Mouse (Mus musculus) embryonic facial prominence, embryonic 11.5 days (tissue): ENCODE data around the gene Padi6. TPM values are rescaled to one million over a fixed set of nuclear protein-coding genes. Genes with fewer than 3 reads are reported as not detected.

Experiments
- ATAC-seq: fragments of 200-750 bp; cut with Nextera tagmentation; replicated peaks from 2 replicates; pipeline ENCODE4 v1.8.0; 2017; ENCODE audit warnings: low read depth; ENCODE audit not compliant: insufficient number of reproducible peaks, low FRiP score, low TSS enrichment
- DNase-seq: peaks from one replicate; pipeline ENCODE4 v3.0.0-alpha.2; 2015; ENCODE audit warnings: low spot score
- H3K27ac ChIP-seq: fragments of 300-500 bp; sonication (generic); replicated peaks from 2 replicates; pipeline ENCODE4 v1.5.1; 2014; ENCODE audit warnings: mild to moderate bottlenecking, low read depth, low read length, control low read depth
- H3K27me3 ChIP-seq: fragments of 300-500 bp; sonication (generic); 2 replicates; pipeline ENCODE4 v1.6.1; 2014; ENCODE audit warnings: mild to moderate bottlenecking, low read length, moderate library complexity, mixed read lengths; ENCODE audit not compliant: control insufficient read depth, insufficient read depth
- H3K36me3 ChIP-seq: fragments of 300-500 bp; sonication (generic); replicated peaks from 2 replicates; pipeline ENCODE4 v1.6.1; 2014; ENCODE audit warnings: low read depth, mild to moderate bottlenecking, low read length, moderate library complexity, mixed read lengths; ENCODE audit not compliant: control insufficient read depth, insufficient read depth
- H3K4me1 ChIP-seq: fragments of 300-500 bp; sonication (generic); 2 replicates; pipeline ENCODE4 v1.6.1; 2014; ENCODE audit warnings: low read length, mixed read lengths; ENCODE audit not compliant: control insufficient read depth, insufficient read depth
- H3K4me2 ChIP-seq: fragments of 300-500 bp; sonication (generic); 2 replicates; pipeline ENCODE4 v1.6.1; 2014; ENCODE audit warnings: low read depth, mild to moderate bottlenecking, control low read depth, low read length, moderate library complexity
- H3K4me3 ChIP-seq: fragments of 300-500 bp; sonication (generic); 2 replicates; pipeline ENCODE4 v1.5.1; 2014; ENCODE audit warnings: low read depth, low read length, control low read depth
- H3K9ac ChIP-seq: fragments of 300-500 bp; sonication (generic); replicated peaks from 2 replicates; pipeline ENCODE4 v1.6.1; 2014; ENCODE audit warnings: mild to moderate bottlenecking, control low read depth, low read length
- H3K9me3 ChIP-seq: fragments of 300-500 bp; sonication (generic); replicated peaks from 2 replicates; pipeline ENCODE4 v1.6.1; 2016; ENCODE audit warnings: mild to moderate bottlenecking, low read length, inconsistent platforms, mixed read lengths; ENCODE audit not compliant: control insufficient read depth
- WGBS: fragments of 180-500 bp; shearing (Covaris S2); extraction: QIAGEN DNeasy Blood & Tissue Kit; methylation state at CpG from one replicate; pipeline ENCODE4 v1.1.7; 2014; 5-methylcytosine and 5-hydroxymethylcytosine counted together
- polyA plus RNA-seq: library from polyadenylated mRNA; unstranded; fragments of >200 nt; fragmentation: Nextera tagmentation; extraction: Ambion mirVana; gene quantifications from 2 replicates; pipeline ENCODE4 v1.2.1, GENCODE M21; 2014

Padi6 gene
- polyA plus RNA-seq, 1 experiment from 2014 or later, result not detected

- no peaks in the 10 kb centered on the region for H3K27me3 ChIP-seq
- H3K4me2 ChIP-seq, result no peak overlapping the region
- no peaks in the 10 kb centered on the region for H3K9me3 ChIP-seq
- 63% methylated on average over 29 of the region's 29 CpGs for WGBS
- H3K27ac ChIP-seq, result no peak overlapping the region
- no peak overlapping the region for H3K4me3 ChIP-seq
- H3K36me3 ChIP-seq, result peaks cover 53% of the 10 kb centered on the region
- H3K4me1 ChIP-seq, result no peaks in the 10 kb centered on the region
- DNase-seq (peak; percentile 85), ATAC-seq (peak; percentile 54)
- no peak overlapping the region for H3K9ac ChIP-seq
Observed at GRCm38 (mm10) chr4:140713480-140714365, 28.7 kb downstream of the Padi6 start.

- H3K9ac ChIP-seq, result no peak overlapping the region
- no peak for DNase-seq
Observed at GRCm38 (mm10) chr4:140711360-140711759, 31.1 kb downstream of the Padi6 start.

GRCm38 (mm10) chr4:140710781-140711180 lies 31.7 kb downstream of the Padi6 start:
- no peaks in the 10 kb centered on the region for H3K27me3 ChIP-seq
- peaks cover 37% of the 10 kb centered on the region for H3K36me3 ChIP-seq
- 81% methylated on average over 10 of the region's 10 CpGs for WGBS
- no peak overlapping the region for H3K27ac ChIP-seq
- H3K4me2 ChIP-seq, result no peak overlapping the region
- no peak overlapping the region for H3K4me3 ChIP-seq
- DNase-seq (no peak), ATAC-seq (no peak)
- no peaks in the 10 kb centered on the region for H3K9me3 ChIP-seq
- H3K4me1 ChIP-seq, result no peaks in the 10 kb centered on the region
- H3K9ac ChIP-seq, result no peak overlapping the region

More at GRCm38 (mm10) chr4:140711360-140711759, 31.1 kb downstream of the Padi6 start:
- no peak overlapping the region for H3K4me2 ChIP-seq
- H3K4me3 ChIP-seq, result no peak overlapping the region
- peaks cover 42% of the 10 kb centered on the region for H3K36me3 ChIP-seq
- H3K27me3 ChIP-seq, result no peaks in the 10 kb centered on the region
- WGBS, result 93% methylated on average over 5 of the region's 5 CpGs
- no peak overlapping the region for H3K27ac ChIP-seq
- no peaks in the 10 kb centered on the region for H3K9me3 ChIP-seq
- ATAC-seq, result no peak
- no peaks in the 10 kb centered on the region for H3K4me1 ChIP-seq

GRCm38 (mm10) chr4:140709617-140710016 lies 32.8 kb downstream of the Padi6 start:
- Histone ChIP-seq H3K4me3 (no peak overlapping the region), H3K9ac (no peak overlapping the region), H3K27me3 (no peaks in the 10 kb centered on the region), H3K36me3 (peaks cover 35% of the 10 kb centered on the region), H3K4me2 (no peak overlapping the region), H3K9me3 (no peaks in the 10 kb centered on the region), H3K4me1 (no peaks in the 10 kb centered on the region; the same call in 1 of the 2 replicates), H3K27ac (no peak overlapping the region)
- no peak for ATAC-seq
- WGBS, result 87% methylated on average over 10 of the region's 10 CpGs
- DNase-seq, result no peak

GRCm38 (mm10) chr4:140709111-140709510 lies 33.3 kb downstream of the Padi6 start:
- Histone ChIP-seq H3K4me3 (no peak overlapping the region), H3K4me2 (no peak overlapping the region), H3K9me3 (no peaks in the 10 kb centered on the region), H3K36me3 (peaks cover 33% of the 10 kb centered on the region), H3K27me3 (no peaks in the 10 kb centered on the region), H3K27ac (no peak overlapping the region), H3K4me1 (peaks cover 3% of the 10 kb centered on the region; the same call in 1 of the 2 replicates), H3K9ac (no peak overlapping the region)
- no peak for DNase-seq
- 88% methylated on average over 7 of the region's 7 CpGs for WGBS
- ATAC-seq, result no peak

- no peak overlapping the region for H3K9ac ChIP-seq
- WGBS, result 89% methylated on average over 18 of the region's 18 CpGs
- ATAC-seq, result no peak
Observed at GRCm38 (mm10) chr4:140708297-140708927, 34.0 kb downstream of the Padi6 start.

GRCm38 (mm10) chr4:140707615-140708014 lies 34.8 kb downstream of the Padi6 start:
- Histone ChIP-seq H3K27me3 (no peaks in the 10 kb centered on the region), H3K4me2 (no peak overlapping the region), H3K4me3 (no peak overlapping the region), H3K9me3 (no peaks in the 10 kb centered on the region), H3K27ac (no peak overlapping the region), H3K9ac (no peak overlapping the region), H3K36me3 (peaks cover 32% of the 10 kb centered on the region), H3K4me1 (peaks cover 5% of the 10 kb centered on the region; the same call in 1 of the 2 replicates)
- DNase-seq (no peak), ATAC-seq (no peak)
- 92% methylated on average over 4 of the region's 4 CpGs for WGBS

More at GRCm38 (mm10) chr4:140708297-140708927, 34.0 kb downstream of the Padi6 start:
- Histone ChIP-seq H3K4me2 (no peak overlapping the region), H3K27me3 (no peaks in the 10 kb centered on the region), H3K9me3 (no peaks in the 10 kb centered on the region), H3K36me3 (peaks cover 32% of the 10 kb centered on the region), H3K27ac (no peak overlapping the region), H3K4me1 (peaks cover 5% of the 10 kb centered on the region; the same call in 1 of the 2 replicates), H3K4me3 (no peak overlapping the region)
- DNase-seq, result no peak

- ATAC-seq (no peak), DNase-seq (no peak)
- no peaks in the 10 kb centered on the region for H3K27me3 ChIP-seq
- H3K27ac ChIP-seq, result 0 out of 2 replicates have a peak overlapping the region, but pooled peaks have one; percentile 35
- no peaks in the 10 kb centered on the region for H3K9me3 ChIP-seq
- H3K36me3 ChIP-seq, result peaks cover 13% of the 10 kb centered on the region
- H3K9ac ChIP-seq, result peak overlapping the region; percentile 99
- peak overlapping the region; percentile 70 for H3K4me2 ChIP-seq
- H3K4me3 ChIP-seq, result peak overlapping the region; percentile 89
- peaks cover 5% of the 10 kb centered on the region; the same call in 1 of the 2 replicates for H3K4me1 ChIP-seq
- WGBS, result 39% methylated on average over 4 of the region's 4 CpGs
Observed at GRCm38 (mm10) chr4:140704166-140704565, 38.3 kb downstream of the Padi6 start.
